Mouse (Mus musculus): ENCODE results near the gene Sgk1. TPM values are rescaled to one million over a fixed set of nuclear protein-coding genes. Genes with fewer than 3 reads are reported as not detected.

Sgk1 gene
- polyA plus RNA-seq, 1 experiment from 2014 or later, result 56.3 TPM

GRCm38 (mm10) chr10:21906894-21907446, 25.0 kb downstream of the Sgk1 start:
- H3K9ac ChIP-seq, result no peak overlapping the region
- 22% methylated on average over 5 of the region's 5 CpGs for WGBS
- ATAC-seq (ENCODE audit: low FRiP score, low read depth), result no peak
- no peaks in the 10 kb centered on the region; the same call in 1 of the 2 replicates for H3K9me3 ChIP-seq
- no peaks in the 10 kb centered on the region for H3K36me3 ChIP-seq
- H3K27ac ChIP-seq, result peak overlapping the region; percentile 55
- no peaks in the 10 kb centered on the region for H3K27me3 ChIP-seq
- H3K4me3 ChIP-seq, result no peak overlapping the region
- H3K4me1 ChIP-seq, result peaks cover 13% of the 10 kb centered on the region; the same call in 1 of the 2 replicates
- no peak overlapping the region for H3K4me2 ChIP-seq (replicated peaks)

- no peak for ATAC-seq (ENCODE audit: low FRiP score, low read depth)
- H3K27ac ChIP-seq, result no peak overlapping the region
- no peaks in the 10 kb centered on the region; the same call in 1 of the 2 replicates for H3K9me3 ChIP-seq
- no peaks in the 10 kb centered on the region for H3K27me3 ChIP-seq
- H3K9ac ChIP-seq, result no peak overlapping the region
- H3K4me1 ChIP-seq, result peaks cover 13% of the 10 kb centered on the region; the same call in 1 of the 2 replicates
- WGBS, result 64% methylated on average over 3 of the region's 3 CpGs
- H3K4me3 ChIP-seq, result no peak overlapping the region
- H3K36me3 ChIP-seq, result no peaks in the 10 kb centered on the region
- H3K4me2 ChIP-seq (replicated peaks), result no peak overlapping the region
Measured at GRCm38 (mm10) chr10:21907784-21908183, 25.8 kb downstream of the Sgk1 start.

GRCm38 (mm10) chr10:21908686-21909085, 26.7 kb downstream of the Sgk1 start:
- no peak overlapping the region for H3K9ac ChIP-seq
- no peak overlapping the region for H3K4me3 ChIP-seq
- no peaks in the 10 kb centered on the region; the same call in 1 of the 2 replicates for H3K9me3 ChIP-seq
- H3K4me2 ChIP-seq (replicated peaks), result no peak overlapping the region
- H3K27ac ChIP-seq, result no peak overlapping the region
- ATAC-seq (ENCODE audit: low FRiP score, low read depth), result no peak
- peaks cover 13% of the 10 kb centered on the region; the same call in 1 of the 2 replicates for H3K4me1 ChIP-seq
- no peaks in the 10 kb centered on the region for H3K27me3 ChIP-seq
- H3K36me3 ChIP-seq, result no peaks in the 10 kb centered on the region
- WGBS, result 88% methylated on average over 1 of the region's 1 CpGs

- Histone ChIP-seq H3K27me3 (no peaks in the 10 kb centered on the region), H3K4me2 (replicated peaks) (no peak overlapping the region), H3K4me3 (no peak overlapping the region), H3K27ac (no peak overlapping the region), H3K9ac (no peak overlapping the region), H3K4me1 (peaks cover 13% of the 10 kb centered on the region; the same call in 1 of the 2 replicates), H3K36me3 (no peaks in the 10 kb centered on the region), H3K9me3 (no peaks in the 10 kb centered on the region; the same call in 1 of the 2 replicates)
- ATAC-seq (ENCODE audit: low FRiP score, low read depth), result no peak
- WGBS, result 88% methylated on average over 9 of the region's 9 CpGs
Measured at GRCm38 (mm10) chr10:21910334-21910733, 28.4 kb downstream of the Sgk1 start.

GRCm38 (mm10) chr10:21911303-21911947, 29.4 kb downstream of the Sgk1 start:
- H3K9me3 ChIP-seq, result no peaks in the 10 kb centered on the region
- H3K4me2 ChIP-seq (replicated peaks), result 0 out of 2 replicates have a peak overlapping the region, but pooled peaks have one; percentile 19
- peak; percentile 72 for ATAC-seq (ENCODE audit: low FRiP score, low read depth)
- no peak overlapping the region for H3K4me3 ChIP-seq
- no peaks in the 10 kb centered on the region for H3K36me3 ChIP-seq
- no peak overlapping the region for H3K9ac ChIP-seq
- H3K4me1 ChIP-seq, result peaks cover 13% of the 10 kb centered on the region; the same call in 1 of the 2 replicates
- 23% methylated on average over 10 of the region's 10 CpGs for WGBS
- peak overlapping the region; percentile 58; the same call in 1 of the 2 replicates for H3K27ac ChIP-seq
- no peaks in the 10 kb centered on the region for H3K27me3 ChIP-seq

GRCm38 (mm10) chr10:21914751-21915150, 32.8 kb downstream of the Sgk1 start:
- Histone ChIP-seq H3K9me3 (no peaks in the 10 kb centered on the region; the same call in 1 of the 2 replicates), H3K27ac (no peak overlapping the region), H3K9ac (no peak overlapping the region), H3K27me3 (no peaks in the 10 kb centered on the region), H3K4me1 (no peaks in the 10 kb centered on the region), H3K36me3 (no peaks in the 10 kb centered on the region), H3K4me3 (no peak overlapping the region), H3K4me2 (replicated peaks) (no peak overlapping the region)
- WGBS, result 29% methylated on average over 1 of the region's 1 CpGs
- no peak for ATAC-seq (ENCODE audit: low FRiP score, low read depth)

GRCm38 (mm10) chr10:21916301-21917071, 34.5 kb downstream of the Sgk1 start:
- Histone ChIP-seq H3K9ac (no peak overlapping the region), H3K9me3 (no peaks in the 10 kb centered on the region; the same call in 1 of the 2 replicates), H3K27me3 (no peaks in the 10 kb centered on the region), H3K4me2 (replicated peaks) (no peak overlapping the region), H3K4me1 (0 out of 2 replicates have a peak, but pooled peaks cover 2% of the 10 kb centered on the region), H3K27ac (no peak overlapping the region), H3K36me3 (no peaks in the 10 kb centered on the region), H3K4me3 (no peak overlapping the region)
- no peak for ATAC-seq (ENCODE audit: low FRiP score, low read depth)
- 80% methylated on average over 11 of the region's 11 CpGs for WGBS

GRCm38 (mm10) chr10:21918016-21918749, 36.2 kb downstream of the Sgk1 start:
- Histone ChIP-seq H3K4me2 (replicated peaks) (no peak overlapping the region), H3K4me1 (peaks cover 18% of the 10 kb centered on the region), H3K27ac (no peak overlapping the region), H3K9ac (no peak overlapping the region), H3K9me3 (no peaks in the 10 kb centered on the region; the same call in 1 of the 2 replicates), H3K36me3 (no peaks in the 10 kb centered on the region), H3K4me3 (no peak overlapping the region), H3K27me3 (no peaks in the 10 kb centered on the region)
- ATAC-seq (ENCODE audit: low FRiP score, low read depth), result no peak
- WGBS, result 89% methylated on average over 6 of the region's 6 CpGs

GRCm38 (mm10) chr10:21918750-21919145, 36.8 kb downstream of the Sgk1 start:
- no peaks in the 10 kb centered on the region for H3K27me3 ChIP-seq
- H3K36me3 ChIP-seq, result no peaks in the 10 kb centered on the region
- H3K4me1 ChIP-seq, result peaks cover 24% of the 10 kb centered on the region
- ATAC-seq (ENCODE audit: low FRiP score, low read depth), result no peak
- H3K27ac ChIP-seq, result no peak overlapping the region
- no peak overlapping the region for H3K9ac ChIP-seq
- H3K9me3 ChIP-seq, result no peaks in the 10 kb centered on the region; the same call in 1 of the 2 replicates
- no peak overlapping the region for H3K4me2 ChIP-seq (replicated peaks)
- H3K4me3 ChIP-seq, result no peak overlapping the region
- WGBS, result 90% methylated on average over 7 of the region's 7 CpGs

GRCm38 (mm10) chr10:21920611-21921010, 38.6 kb downstream of the Sgk1 start:
- no peaks in the 10 kb centered on the region; the same call in 1 of the 2 replicates for H3K9me3 ChIP-seq

GRCm38 (mm10) chr10:21922716-21923350, 40.8 kb downstream of the Sgk1 start:
- WGBS, result 49% methylated on average over 8 of the region's 8 CpGs
- Histone ChIP-seq H3K4me3 (no peak overlapping the region), H3K36me3 (no peaks in the 10 kb centered on the region), H3K9ac (no peak overlapping the region), H3K9me3 (no peaks in the 10 kb centered on the region; the same call in 1 of the 2 replicates), H3K27me3 (no peaks in the 10 kb centered on the region), H3K4me1 (peaks cover 32% of the 10 kb centered on the region), H3K27ac (peak overlapping the region; percentile 85; the same call in 1 of the 2 replicates), H3K4me2 (replicated peaks) (peak overlapping the region; percentile 56)
- no peak for ATAC-seq (ENCODE audit: low FRiP score, low read depth)

More at GRCm38 (mm10) chr10:21920611-21921010, 38.6 kb downstream of the Sgk1 start:
- no peak overlapping the region for H3K4me2 ChIP-seq (replicated peaks)
- ATAC-seq (ENCODE audit: low FRiP score, low read depth), result no peak
- no peaks in the 10 kb centered on the region for H3K36me3 ChIP-seq
- H3K9ac ChIP-seq, result no peak overlapping the region
- 84% methylated on average over 2 of the region's 2 CpGs for WGBS
- no peak overlapping the region for H3K27ac ChIP-seq
- no peak overlapping the region for H3K4me3 ChIP-seq
- no peaks in the 10 kb centered on the region for H3K27me3 ChIP-seq
- peaks cover 32% of the 10 kb centered on the region for H3K4me1 ChIP-seq
